Mouse (Mus musculus) myocyte (in vitro differentiated cells): Measurements from ENCODE around the gene Slc13a1. TPM values are rescaled to one million over a fixed set of nuclear protein-coding genes. Genes with fewer than 3 reads are reported as not detected.

Experiments used
- H3K27me3 ChIP-seq: one replicate; pipeline ENCODE4 v1.6.1; 2011; ENCODE audit not compliant: control insufficient read depth, insufficient read depth, insufficient read length
- H3K36me3 ChIP-seq: one replicate; pipeline ENCODE4 v1.6.1; 2011; ENCODE audit not compliant: control insufficient read depth, insufficient read depth
- H3K4me2 ChIP-seq: one replicate; pipeline ENCODE4 v1.6.1; 2011; ENCODE audit warnings: low read depth, control low read depth
- H3K4me3 ChIP-seq: one replicate; pipeline ENCODE4 v1.5.1; 2011; ENCODE audit warnings: mild to moderate bottlenecking, control low read depth, moderate library complexity
- H3K79me2 ChIP-seq: one replicate; pipeline ENCODE4 v1.6.1; 2011; ENCODE audit not compliant: control insufficient read depth, insufficient read depth
- H3ac ChIP-seq: one replicate; pipeline ENCODE4 v1.6.1; 2011; ENCODE audit not compliant: control insufficient read depth, insufficient read length
- CEBPB ChIP-seq: IDR thresholded peaks from 2 replicates; pipeline ENCODE4 v1.6.1; 2011; ENCODE audit warnings: mild to moderate bottlenecking, moderate library complexity; ENCODE audit not compliant: poor library complexity, insufficient read depth, severe bottlenecking
- E2F4 ChIP-seq: IDR thresholded peaks from one replicate; pipeline ENCODE4 v1.6.1; 2011; ENCODE audit warnings: mild to moderate bottlenecking, control low read depth, moderate library complexity; ENCODE audit not compliant: insufficient read depth
- MAX ChIP-seq: IDR thresholded peaks from one replicate; pipeline ENCODE4 v1.6.1; 2011; ENCODE audit warnings: low read depth, mild to moderate bottlenecking, control low read depth
- MYOD1 ChIP-seq, 3 experiments: IDR thresholded peaks; one replicate each; pipeline ENCODE4 v1.6.1; 2011; ENCODE audit warnings: control low read depth in 2 of 3, low read depth in 2 of 3, mild to moderate bottlenecking in 2 of 3, moderate library complexity in 1 of 3; ENCODE audit not compliant: insufficient read length in 2 of 3, control insufficient read depth in 1 of 3
- MYOG ChIP-seq, 3 experiments: IDR thresholded peaks; one replicate each; pipeline ENCODE4 v1.6.1; 2011; ENCODE audit warnings: control low read depth in 2 of 3, low read depth in 2 of 3, mild to moderate bottlenecking in 2 of 3; ENCODE audit not compliant: insufficient read length in 2 of 3, control insufficient read depth in 1 of 3, insufficient read depth in 1 of 3
- POLR2A ChIP-seq: IDR thresholded peaks from one replicate; pipeline ENCODE4 v1.6.1; 2011; ENCODE audit warnings: low read depth, mild to moderate bottlenecking, control low read depth, moderate library complexity; ENCODE audit not compliant: insufficient read length
- POLR2AphosphoS2 ChIP-seq: IDR thresholded peaks from one replicate; pipeline ENCODE4 v1.6.1; 2011; ENCODE audit warnings: low read depth, control low read depth; ENCODE audit not compliant: insufficient read length
- REST ChIP-seq: IDR thresholded peaks from one replicate; pipeline ENCODE4 v1.6.1; 2011; ENCODE audit warnings: mild to moderate bottlenecking, control low read depth, moderate library complexity; ENCODE audit not compliant: insufficient read depth, insufficient read length
- SRF ChIP-seq: IDR thresholded peaks from one replicate; pipeline ENCODE4 v1.6.1; 2011; ENCODE audit warnings: low read depth; ENCODE audit not compliant: control insufficient read depth, insufficient read length
- TCF12 ChIP-seq: IDR thresholded peaks from one replicate; pipeline ENCODE4 v1.6.1; 2011; ENCODE audit warnings: mild to moderate bottlenecking, control low read depth; ENCODE audit not compliant: poor library complexity, insufficient read depth, severe bottlenecking
- TCF3 ChIP-seq: IDR thresholded peaks from one replicate; pipeline ENCODE4 v1.6.1; 2011; ENCODE audit warnings: low read depth, control low read depth; ENCODE audit not compliant: insufficient read length
- USF1 ChIP-seq: IDR thresholded peaks from one replicate; pipeline ENCODE4 v1.6.1; 2011; ENCODE audit warnings: low read depth, mild to moderate bottlenecking, control low read depth, moderate library complexity
- polyA plus RNA-seq: library from polyadenylated mRNA; unstranded; fragments of >200 nt; fragmentation: generic; extraction: Trizol; gene quantifications from one replicate; pipeline ENCODE4 v1.2.1, GENCODE M21; 2012; ENCODE audit warnings: missing spikeins

The Slc13a1 gene
- polyA plus RNA-seq, 1 experiment: 0.11 TPM

- H3K79me2 ChIP-seq: no peaks in the 10 kb centered on the region
- TF ChIP-seq MYOG (IDR thresholded peaks at IDR 0.05; ENCODE audit: control insufficient read depth in 1 of 3, insufficient read depth in 1 of 3, insufficient read length in 2 of 3, low read depth in 2 of 3) (no peak), TCF3 (no peak), CEBPB (no peak), POLR2A (no peak), REST (no peak), MAX (no peak), MYOD1 (IDR thresholded peaks at IDR 0.05; ENCODE audit: control insufficient read depth in 1 of 3, insufficient read length in 2 of 3, low read depth in 2 of 3) (no peak), USF1 (no peak), TCF12 (no peak), SRF (no peak), POLR2AphosphoS2 (no peak), E2F4 (no peak)
Observed at GRCm38 (mm10) chr6:24111614-24112013, 56.3 kb downstream of the Slc13a1 start.

GRCm38 (mm10) chr6:24108471-24108870 is 59.4 kb downstream of the Slc13a1 start:
- Histone ChIP-seq H3K27me3 (no peaks in the 10 kb centered on the region), H3ac (no peak overlapping the region), H3K36me3 (no peaks in the 10 kb centered on the region), H3K4me2 (no peak overlapping the region), H3K4me3 (no peak overlapping the region), H3K79me2 (no peaks in the 10 kb centered on the region)
- no peak for TF ChIP-seq POLR2AphosphoS2
- TF ChIP-seq TCF3: no peak
- TF ChIP-seq MYOG (IDR thresholded peaks at IDR 0.05; ENCODE audit: control insufficient read depth in 1 of 3, insufficient read depth in 1 of 3, insufficient read length in 2 of 3, low read depth in 2 of 3): no peak
- no peak for TF ChIP-seq SRF
- no peak for TF ChIP-seq CEBPB
- TF ChIP-seq E2F4: no peak
- no peak for TF ChIP-seq REST
- TF ChIP-seq MYOD1 (IDR thresholded peaks at IDR 0.05; ENCODE audit: control insufficient read depth in 1 of 3, insufficient read length in 2 of 3, low read depth in 2 of 3): no peak

More at GRCm38 (mm10) chr6:24111614-24112013, 56.3 kb downstream of the Slc13a1 start:
- Histone ChIP-seq H3K36me3 (no peaks in the 10 kb centered on the region), H3K27me3 (no peaks in the 10 kb centered on the region), H3K4me3 (no peak overlapping the region), H3ac (no peak overlapping the region), H3K4me2 (no peak overlapping the region)

GRCm38 (mm10) chr6:24106157-24106556 is 61.7 kb downstream of the Slc13a1 start:
- no peaks in the 10 kb centered on the region for H3K27me3 ChIP-seq
- H3K36me3 ChIP-seq: no peaks in the 10 kb centered on the region
- H3K4me3 ChIP-seq: no peak overlapping the region
- TF ChIP-seq MYOD1 (IDR thresholded peaks at IDR 0.05; ENCODE audit: control insufficient read depth in 1 of 3, insufficient read length in 2 of 3, low read depth in 2 of 3) (peak in 1 of 3 experiments; percentile 16), USF1 (no peak), CEBPB (no peak), POLR2A (no peak)
- H3K4me2 ChIP-seq: no peak overlapping the region
- no peak overlapping the region for H3ac ChIP-seq
- no peaks in the 10 kb centered on the region for H3K79me2 ChIP-seq

GRCm38 (mm10) chr6:24105681-24106080 is 62.2 kb downstream of the Slc13a1 start:
- Histone ChIP-seq H3K36me3 (no peaks in the 10 kb centered on the region), H3K27me3 (no peaks in the 10 kb centered on the region), H3K4me3 (no peak overlapping the region), H3K79me2 (no peaks in the 10 kb centered on the region), H3K4me2 (no peak overlapping the region), H3ac (no peak overlapping the region)
- TF ChIP-seq USF1 (no peak), MAX (no peak), POLR2A (no peak), CEBPB (no peak), TCF12 (no peak), E2F4 (no peak), SRF (no peak)

GRCm38 (mm10) chr6:24101281-24101680 is 66.6 kb downstream of the Slc13a1 start:
- Histone ChIP-seq H3K79me2 (no peaks in the 10 kb centered on the region), H3K4me2 (no peak overlapping the region), H3ac (no peak overlapping the region), H3K36me3 (no peaks in the 10 kb centered on the region), H3K4me3 (no peak overlapping the region), H3K27me3 (no peaks in the 10 kb centered on the region)
- TF ChIP-seq USF1: no peak
- TF ChIP-seq MYOG (IDR thresholded peaks at IDR 0.05; ENCODE audit: control insufficient read depth in 1 of 3, insufficient read depth in 1 of 3, insufficient read length in 2 of 3, low read depth in 2 of 3): no peak

- Histone ChIP-seq H3ac (no peak overlapping the region), H3K36me3 (no peaks in the 10 kb centered on the region)
- TF ChIP-seq SRF (no peak), USF1 (no peak), POLR2AphosphoS2 (no peak), POLR2A (no peak), TCF3 (no peak), MYOD1 (IDR thresholded peaks at IDR 0.05; ENCODE audit: control insufficient read depth in 1 of 3, insufficient read length in 2 of 3, low read depth in 2 of 3) (no peak), CEBPB (no peak), MYOG (IDR thresholded peaks at IDR 0.05; ENCODE audit: control insufficient read depth in 1 of 3, insufficient read depth in 1 of 3, insufficient read length in 2 of 3, low read depth in 2 of 3) (no peak), MAX (no peak)
Observed at GRCm38 (mm10) chr6:24100705-24101104, 67.2 kb downstream of the Slc13a1 start.

More at GRCm38 (mm10) chr6:24100705-24101104, 67.2 kb downstream of the Slc13a1 start:
- Histone ChIP-seq H3K4me2 (no peak overlapping the region), H3K4me3 (no peak overlapping the region), H3K27me3 (no peaks in the 10 kb centered on the region), H3K79me2 (no peaks in the 10 kb centered on the region)
